Mouse (Mus musculus) stomach, postnatal 0 days (tissue): ENCODE results near the gene Taf1c.

ENCODE experiments used
- CTCF ChIP-seq: IDR thresholded peaks from 2 replicates; pipeline ENCODE4 v1.5.1; 2016; ENCODE audit warnings: antibody characterized with exemption, low read depth, mild to moderate bottlenecking, moderate library complexity
- EP300 ChIP-seq: optimal IDR thresholded peaks from 2 replicates; pipeline ENCODE3; 2016; ENCODE audit warnings: antibody characterized with exemption

- TF ChIP-seq CTCF = no peak
- no peak for TF ChIP-seq EP300
Observed at GRCm38 (mm10) chr8:119641058-119641457, 36.0 kb upstream of the Taf1c start.
